Mouse (Mus musculus) CH12.LX (cell line): Measurements from ENCODE around the gene Bhlhe41. TPM values are rescaled to one million over a fixed set of nuclear protein-coding genes. Genes with fewer than 3 reads are reported as not detected.

Experiments used
- DNase-seq: peaks from one replicate; pipeline ENCODE4 v3.0.0-alpha.2; 2013; ENCODE audit errors: extremely low read depth
- H3K27ac ChIP-seq: 2 replicates; pipeline ENCODE4 v1.5.1; 2012; ENCODE audit warnings: low read depth, mild to moderate bottlenecking, control low read depth, moderate library complexity; ENCODE audit not compliant: insufficient read depth
- H3K27me3 ChIP-seq: replicated peaks from 2 replicates; pipeline ENCODE3; 2012; ENCODE audit warnings: inconsistent platforms
- H3K36me3 ChIP-seq, 2 experiments: replicated peaks in 1 of 2; 2 replicates each; pipeline versions ENCODE3 to v1.6.1; 2012; ENCODE audit warnings: inconsistent platforms in 1 of 2, low read length in 1 of 2, mild to moderate bottlenecking in 1 of 2, mixed read lengths in 1 of 2, moderate library complexity in 1 of 2; ENCODE audit not compliant: control insufficient read depth in 1 of 2, insufficient read depth in 1 of 2
- H3K4me1 ChIP-seq, 2 experiments: 2 replicates each; pipeline ENCODE4 v1.6.1; 2012; ENCODE audit warnings: inconsistent platforms in 1 of 2, moderate library complexity in 1 of 2; ENCODE audit not compliant: insufficient read depth in 2 of 2, control insufficient read depth in 1 of 2
- H3K4me2 ChIP-seq: 2 replicates; pipeline ENCODE4 v1.6.1; 2012; ENCODE audit warnings: low read depth, mild to moderate bottlenecking, control low read depth; ENCODE audit not compliant: poor library complexity, insufficient read depth, severe bottlenecking
- H3K4me3 ChIP-seq, 3 experiments: fragments of 150-350 bp in 1 of 3; sonication (generic) in 1 of 3; replicated peaks in 1 of 3; 2 replicates each; pipeline versions ENCODE3 to v1.5.1; 2011 to 2012; ENCODE audit warnings: low read depth in 2 of 3, low read length in 2 of 3, mild to moderate bottlenecking in 2 of 3, moderate library complexity in 2 of 3, control low read depth in 1 of 3, improper control_type of control experiment in 1 of 3, inconsistent platforms in 1 of 3, mixed read lengths in 1 of 3; ENCODE audit not compliant: poor library complexity in 1 of 3
- H3K79me2 ChIP-seq: replicated peaks from 2 replicates; pipeline ENCODE4 v1.6.1; 2012; ENCODE audit warnings: mild to moderate bottlenecking, moderate library complexity; ENCODE audit not compliant: control insufficient read depth, poor library complexity, insufficient read depth, severe bottlenecking; ENCODE audit errors: extremely low read depth
- H3K9ac ChIP-seq: 2 replicates; pipeline ENCODE4 v1.6.1; 2012; ENCODE audit warnings: low read depth, mild to moderate bottlenecking, control low read depth, moderate library complexity; ENCODE audit not compliant: insufficient read depth
- H3K9me3 ChIP-seq: replicated peaks from 2 replicates; pipeline ENCODE3; 2012; ENCODE audit warnings: low read length, inconsistent platforms, mixed read lengths
- BHLHE40 ChIP-seq: IDR thresholded peaks from 2 replicates; pipeline ENCODE4 v1.6.1; 2011; ENCODE audit warnings: mild to moderate bottlenecking, low read depth, low read length, improper control_type of control experiment
- CHD1 ChIP-seq: IDR thresholded peaks from 2 replicates; pipeline ENCODE4 v1.6.1; 2012; ENCODE audit warnings: low read depth, low read length, improper control_type of control experiment, inconsistent platforms
- CHD2 ChIP-seq: IDR thresholded peaks from 2 replicates; pipeline ENCODE4 v1.6.1; 2011; ENCODE audit warnings: low read length, improper control_type of control experiment
- EP300 ChIP-seq: IDR thresholded peaks from 2 replicates; pipeline ENCODE4 v1.6.1; 2011; ENCODE audit warnings: low read length, improper control_type of control experiment
- ETS1 ChIP-seq: conservative IDR thresholded peaks from 2 replicates; pipeline ENCODE4 v1.6.1; 2012; ENCODE audit warnings: low read depth, mild to moderate bottlenecking, inconsistent platforms, low read length, improper control_type of control experiment, moderate library complexity
- HCFC1 ChIP-seq: IDR thresholded peaks from 2 replicates; pipeline ENCODE4 v1.6.1; 2012; ENCODE audit warnings: low read depth, mild to moderate bottlenecking, inconsistent platforms, low read length, improper control_type of control experiment
- IRF4 ChIP-seq: IDR thresholded peaks from 2 replicates; pipeline ENCODE4 v1.6.1; 2014; ENCODE audit warnings: low read depth, mild to moderate bottlenecking, inconsistent platforms, low read length, improper control_type of control experiment
- JUN ChIP-seq: IDR thresholded peaks from 2 replicates; pipeline ENCODE4 v1.6.1; 2011; ENCODE audit warnings: low read depth, mild to moderate bottlenecking, low read length, improper control_type of control experiment, moderate library complexity; ENCODE audit not compliant: insufficient read depth
- JUND ChIP-seq: conservative IDR thresholded peaks from 2 replicates; pipeline ENCODE4 v1.6.1; 2011; ENCODE audit warnings: low read depth, low read length, improper control_type of control experiment
- MAX ChIP-seq: IDR thresholded peaks from 2 replicates; pipeline ENCODE4 v1.6.1; 2011; ENCODE audit warnings: low read length, improper control_type of control experiment
- MAZ ChIP-seq: IDR thresholded peaks from 2 replicates; pipeline ENCODE4 v1.6.1; 2012; ENCODE audit warnings: low read depth, mild to moderate bottlenecking, inconsistent platforms, low read length, improper control_type of control experiment, moderate library complexity
- MEF2A ChIP-seq: IDR thresholded peaks from 2 replicates; pipeline ENCODE4 v1.6.1; 2014; ENCODE audit warnings: low read depth, mild to moderate bottlenecking, inconsistent platforms, low read length, improper control_type of control experiment, borderline replicate concordance
- MYC ChIP-seq: IDR thresholded peaks from 2 replicates; pipeline ENCODE4 v1.6.1; 2011; ENCODE audit warnings: low read depth, mild to moderate bottlenecking, improper control_type of control experiment, low read length
- NRF1 ChIP-seq: IDR thresholded peaks from 2 replicates; pipeline ENCODE4 v1.6.1; 2014; ENCODE audit warnings: low read depth, mild to moderate bottlenecking, inconsistent platforms, low read length, improper control_type of control experiment, moderate library complexity
- PAX5 ChIP-seq: IDR thresholded peaks from 2 replicates; pipeline ENCODE4 v1.6.1; 2012; ENCODE audit warnings: low read length, inconsistent platforms, mixed read lengths
- POLR2A ChIP-seq: IDR thresholded peaks from 2 replicates; pipeline ENCODE4 v1.6.1; 2011; ENCODE audit warnings: low read depth, mild to moderate bottlenecking, improper control_type of control experiment, low read length
- POLR2AphosphoS2 ChIP-seq: IDR thresholded peaks from 2 replicates; pipeline ENCODE4 v1.6.1; 2011; ENCODE audit warnings: low read depth, low read length, improper control_type of control experiment
- RCOR1 ChIP-seq: conservative IDR thresholded peaks from 2 replicates; pipeline ENCODE4 v1.6.1; 2012; ENCODE audit warnings: low read depth, mild to moderate bottlenecking, inconsistent platforms, low read length, improper control_type of control experiment
- SIN3A ChIP-seq: IDR thresholded peaks from 2 replicates; pipeline ENCODE4 v1.6.1; 2012; ENCODE audit warnings: low read length, improper control_type of control experiment, inconsistent platforms
- SMC3 ChIP-seq: IDR thresholded peaks from 2 replicates; pipeline ENCODE4 v1.6.1; 2011; ENCODE audit warnings: low read depth, low read length, improper control_type of control experiment
- TBP ChIP-seq: conservative IDR thresholded peaks from 2 replicates; pipeline ENCODE4 v1.6.1; 2011; ENCODE audit warnings: low read depth, low read length, improper control_type of control experiment
- TCF12 ChIP-seq: IDR thresholded peaks from 2 replicates; pipeline ENCODE4 v1.6.1; 2014; ENCODE audit warnings: low read depth, mild to moderate bottlenecking, inconsistent platforms, low read length, improper control_type of control experiment
- UBTF ChIP-seq: IDR thresholded peaks from 2 replicates; pipeline ENCODE4 v1.6.1; 2012; ENCODE audit warnings: low read depth, mild to moderate bottlenecking, inconsistent platforms, low read length, improper control_type of control experiment, moderate library complexity
- USF1 ChIP-seq: IDR thresholded peaks from 2 replicates; pipeline ENCODE4 v1.6.1; 2014; ENCODE audit warnings: low read depth, mild to moderate bottlenecking, inconsistent platforms, low read length, improper control_type of control experiment
- USF2 ChIP-seq: conservative IDR thresholded peaks from 2 replicates; pipeline ENCODE4 v1.6.1; 2011; ENCODE audit warnings: low read depth, low read length, improper control_type of control experiment
- ZKSCAN1 ChIP-seq: IDR thresholded peaks from 2 replicates; pipeline ENCODE4 v1.6.1; 2012; ENCODE audit warnings: low read depth, inconsistent platforms, low read length, improper control_type of control experiment, borderline replicate concordance
- ZNF384 ChIP-seq: IDR thresholded peaks from 2 replicates; pipeline ENCODE4 v1.6.1; 2012; ENCODE audit warnings: low read depth, low read length, improper control_type of control experiment, inconsistent platforms
- dilution Hi-C: fragments of 300-500 bp; cut with MboI; formaldehyde crosslinking; loops from 2 replicates; pipeline ENCODE4 v1.14.3; 2020; ENCODE audit warnings: low sequenced_read_pairs; ENCODE audit not compliant: extremely low pct_unique_long_range_greater_than_20kb, extremely low pct_ligation_motif_present
- in situ Hi-C: fragments of 300-500 bp; cut with MboI; formaldehyde crosslinking; loops from 3 replicates; pipeline ENCODE4 v1.14.3; 2019; ENCODE audit warnings: low sequenced_read_pairs, low pct_ligation_motif_present, low pct_unique_long_range_greater_than_20kb, mixed read lengths
- polyA plus RNA-seq: library from polyadenylated mRNA; unstranded; fragments of >175 nt; gene quantifications from 2 replicates; pipeline ENCODE4 v1.2.1, GENCODE M21; 2012; ENCODE audit warnings: low read depth; ENCODE audit not compliant: insufficient read length
- total RNA-seq, 2 experiments: library from RNA; depleted of rRNA; stranded (reverse); fragments of 300-350 nt in 1 of 2; fragments of >200 nt in 1 of 2; gene quantifications; 2 replicates each; pipeline ENCODE4 v1.2.3; 2012 to 2014

Gene Bhlhe41
- total and polyA plus RNA-seq, 3 experiments: 12.5 to 105 (median 12.6) TPM

GRCm38 (mm10) chr6:145867111-145867510 is 1.8 kb upstream of the Bhlhe41 start:
- Histone ChIP-seq H3K79me2 (peaks cover 29% of the 10 kb centered on the region), H3K27ac (no peak overlapping the region), H3K9me3 (no peaks in the 10 kb centered on the region), H3K36me3 (peaks cover 0 to 18% of the 10 kb centered on the region in 2 experiments)
- TF ChIP-seq ZKSCAN1: no peak
- no peak for TF ChIP-seq USF1
- no peak for TF ChIP-seq SMC3
- TF ChIP-seq CHD2: no peak
- no peak for TF ChIP-seq RCOR1
- no peak for TF ChIP-seq JUN
- TF ChIP-seq EP300: no peak
- no peak for TF ChIP-seq MAX
- TF ChIP-seq TBP: no peak
- TF ChIP-seq CHD1: no peak
- no peak for TF ChIP-seq SIN3A
- TF ChIP-seq POLR2AphosphoS2: no peak
- no peak for TF ChIP-seq HCFC1
- no peak for TF ChIP-seq TCF12
- TF ChIP-seq NRF1: no peak
- no peak for TF ChIP-seq BHLHE40
- TF ChIP-seq IRF4: no peak
- TF ChIP-seq, all 38 proteins: peak for 0
- dilution Hi-C loops (no loop called here), in situ Hi-C loops (no loop called here)
- Histone ChIP-seq H3K4me2 (peak overlapping the region; percentile 41; the same call in 1 of the 2 replicates), H3K4me3 (no peak overlapping the region), H3K4me1 (peaks cover 4 to 35% of the 10 kb centered on the region in 2 experiments; a peak in 3 of 4 replicates), H3K27me3 (no peaks in the 10 kb centered on the region), H3K9ac (no peak overlapping the region; the same call in 1 of the 2 replicates)
- DNase-seq: no peak

GRCm38 (mm10) chr6:145865886-145866851 is 811 bp upstream of the Bhlhe41 start:
- H3K79me2 ChIP-seq: peaks cover 37% of the 10 kb centered on the region
- H3K4me1 ChIP-seq: peaks cover 4 to 26% of the 10 kb centered on the region in 2 experiments; a peak in 3 of 4 replicates
- peak overlapping the region; percentile 41 for H3K4me2 ChIP-seq
- no peak for DNase-seq
- H3K4me3 ChIP-seq: peak overlapping the region; percentile 62 to 82 (median 75)
- H3K36me3 ChIP-seq: peaks cover 0 to 21% of the 10 kb centered on the region in 2 experiments
- no peaks in the 10 kb centered on the region for H3K9me3 ChIP-seq
- dilution Hi-C loops (no loop called here), in situ Hi-C loops (no loop called here)
- peak overlapping the region; percentile 67 for H3K9ac ChIP-seq
- peak overlapping the region; percentile 85 for H3K27ac ChIP-seq
- H3K27me3 ChIP-seq: no peaks in the 10 kb centered on the region
- TF ChIP-seq UBTF (peak; percentile 35), SIN3A (peak; percentile 33), IRF4 (peak; percentile 50), JUND (no peak), TCF12 (peak; percentile 57), MAZ (0 out of 2 replicates have a peak, but pooled peaks have one; percentile 4), EP300 (peak; percentile 53; the same call in 1 of the 2 replicates), POLR2A (peak; percentile 24; the same call in 1 of the 2 replicates), MAX (peak; percentile 73), CHD2 (peak; percentile 76), RCOR1 (no peak), MYC (0 out of 2 replicates have a peak, but pooled peaks have one; percentile 31), USF2 (peak; percentile 78), USF1 (peak; percentile 91), ZNF384 (no peak), MEF2A (0 out of 2 replicates have a peak, but pooled peaks have one; percentile 15), TBP (peak; percentile 14; the same call in 1 of the 2 replicates), PAX5 (no peak), BHLHE40 (peak; percentile 98), ETS1 (peak; percentile 51), NRF1 (0 out of 2 replicates have a peak, but pooled peaks have one; percentile 15)
